Mouse (Mus musculus) testis, postnatal 10 days (tissue): ENCODE measurements around the gene Actn4.
"Not testable (repeated sequence)": the region's sequence is repeated elsewhere in the genome, so short reads cannot be mapped to it uniquely, and the experiment has no call there.

Experiments
- DNase-seq: peaks from one replicate; pipeline ENCODE4 v3.0.0; 2021; ENCODE audit warnings: low spot score

Gene Actn4

GRCm38 (mm10) chr7:28969672-28970394 is 7.7 kb upstream of the Actn4 start:
- DNase-seq, result no peak

- DNase-seq, result no peak
These were observed 7.1 kb upstream of the Actn4 start for GRCm38 (mm10) chr7:28969271-28969670.

GRCm38 (mm10) chr7:28968120-28968519 is 6.0 kb upstream of the Actn4 start:
- not testable (repeated sequence) for DNase-seq

- DNase-seq, result no peak
These were observed 4.8 kb upstream of the Actn4 start for GRCm38 (mm10) chr7:28966751-28967505.

GRCm38 (mm10) chr7:28966181-28966580 is 4.0 kb upstream of the Actn4 start:
- no peak for DNase-seq

GRCm38 (mm10) chr7:28965346-28965840 is 3.3 kb upstream of the Actn4 start:
- DNase-seq, result no peak

GRCm38 (mm10) chr7:28963399-28963923 is 1.3 kb upstream of the Actn4 start:
- no peak for DNase-seq

- no peak for DNase-seq
These were observed 585 bp downstream of the Actn4 start for GRCm38 (mm10) chr7:28961584-28961926.

GRCm38 (mm10) chr7:28960354-28961046 is 1.6 kb downstream of the Actn4 start:
- no peak for DNase-seq

- DNase-seq, result peak; percentile 46
These were observed 2.6 kb downstream of the Actn4 start for GRCm38 (mm10) chr7:28959505-28960045.

GRCm38 (mm10) chr7:28958770-28959169 is 3.4 kb downstream of the Actn4 start:
- DNase-seq, result no peak

- no peak for DNase-seq
These were observed 4.0 kb downstream of the Actn4 start for GRCm38 (mm10) chr7:28957997-28958725.

GRCm38 (mm10) chr7:28957286-28957685 is 4.9 kb downstream of the Actn4 start:
- no peak for DNase-seq

- no peak for DNase-seq
These were observed 5.9 kb downstream of the Actn4 start for GRCm38 (mm10) chr7:28956270-28956669.

GRCm38 (mm10) chr7:28955295-28955897 is 6.7 kb downstream of the Actn4 start:
- no peak for DNase-seq

GRCm38 (mm10) chr7:28954773-28955172 is 7.4 kb downstream of the Actn4 start:
- DNase-seq, result no peak

GRCm38 (mm10) chr7:28953476-28954376 is 8.4 kb downstream of the Actn4 start:
- DNase-seq, result no peak

- no peak for DNase-seq
These were observed 9.4 kb downstream of the Actn4 start for GRCm38 (mm10) chr7:28952786-28953185.

GRCm38 (mm10) chr7:28951764-28952163 is 10.4 kb downstream of the Actn4 start:
- no peak for DNase-seq
